In genomic region chr9:62425265-62425664, GRCm38 (mm10) we compare ENCODE assay signal across 9 mouse cellular contexts.
DNase-seq lines count a peak whose midpoint lies in the region; ATAC-seq lines count a peak whose summit lies in the region.
"Had no signal": no experiment of that assay in that cellular context is flagged by ENCODE, and none has a peak within 500 bp of the region (broad histone marks: within the 10 kb centered on the region; RNA-seq: fewer than 3 reads in every experiment).

No protein-coding gene starts in this region.

- no peak overlapping the region for H3K9ac ChIP-seq in heart, embryonic 15.5 days
- H3K9ac ChIP-seq: liver, embryonic 15.5 days had no signal

- no peaks in the 10 kb centered on the region for H3K9me3 ChIP-seq in heart, embryonic 15.5 days (replicated peaks)
- H3K9me3 ChIP-seq: liver, embryonic 15.5 days had no signal

- intact Hi-C loops in heart, postnatal 25 days (cut with DNase I) = loop anchor here (5.0 kb wide), 1 partner anchor 37 kb away; no protein-coding TSS in a partner anchor

- 37% methylated on average over 5 of the region's 5 CpGs for WGBS in heart, embryonic 15.5 days

- peak overlapping the region; percentile 57; the same call in 1 of the 2 replicates for H3K27ac ChIP-seq in heart, embryonic 15.5 days
- H3K27ac ChIP-seq: liver, embryonic 15.5 days had no signal

- H3K4me1 ChIP-seq in heart, embryonic 15.5 days (replicated peaks) = peaks cover 19% of the 10 kb centered on the region

- ATAC-seq in heart, embryonic 15.5 days (replicated peaks; ENCODE audit: insufficient number of reproducible peaks, insufficient read depth, low FRiP score, low read depth) = no peak

- H3K27me3 ChIP-seq in heart, embryonic 15.5 days = no peaks in the 10 kb centered on the region
- H3K27me3 ChIP-seq: liver, embryonic 15.5 days had no signal

- no peak for DNase-seq in heart, postnatal 25 days (ENCODE audit: low spot score)
- DNase-seq in 416B (ENCODE audit: low read depth) = peak; percentile 41
- peak; percentile 65 for DNase-seq in T-cell, adult 2 months (ENCODE audit: low spot score)
- DNase-seq in lung, postnatal 10 days = peak; percentile 65
- no peak for DNase-seq in urinary bladder, postnatal 14 days (ENCODE audit: low spot score)
- DNase-seq in layer of hippocampus, postnatal 10 days (ENCODE audit: low spot score in 2 of 2) = no peak
- DNase-seq: gastrocnemius, postnatal 10 days had no signal

- no peak overlapping the region for H3K4me2 ChIP-seq in heart, embryonic 15.5 days
- H3K4me2 ChIP-seq: liver, embryonic 15.5 days had no signal

- no peak overlapping the region for H3K4me3 ChIP-seq in heart, embryonic 15.5 days
- H3K4me3 ChIP-seq: liver, embryonic 15.5 days had no signal

- H3K36me3 ChIP-seq in heart, embryonic 15.5 days = no peaks in the 10 kb centered on the region
- H3K36me3 ChIP-seq: liver, embryonic 15.5 days had no signal

Comparison
In these comparisons a context has a peak if more than half of its experiments do, and no peak if none do; other contexts are left out.
1. DNase-seq: peak in 416B (single experiment), T-cell, adult 2 months (single experiment) and lung, postnatal 10 days (single experiment); none in heart, postnatal 25 days (single experiment), urinary bladder, postnatal 14 days (single experiment) and layer of hippocampus, postnatal 10 days (0 of 2).